Mouse (Mus musculus) large intestine, adult 2 months (tissue): ENCODE results near the gene Lipi. TPM values are rescaled to one million over a fixed set of nuclear protein-coding genes. Genes with fewer than 3 reads are reported as not detected.

Source experiments
- DNase-seq: peaks from one replicate; pipeline ENCODE4 v3.0.0-alpha.2; 2012; ENCODE audit warnings: low read depth, low spot score
- WGBS: fragments of 180-500 bp; shearing (Covaris S2); methylation state at CpG from one replicate; pipeline ENCODE4 v1.1.7; 2018; 5-methylcytosine and 5-hydroxymethylcytosine counted together
- polyA plus RNA-seq: library from polyadenylated mRNA; depleted of rRNA; stranded (reverse); fragments of >200 nt; gene quantifications from 2 replicates; pipeline ENCODE4 v1.2.3, GENCODE M21; 2012; rRNA removed

Lipi gene
- polyA plus RNA-seq = not detected in 2 replicates

DNA sequence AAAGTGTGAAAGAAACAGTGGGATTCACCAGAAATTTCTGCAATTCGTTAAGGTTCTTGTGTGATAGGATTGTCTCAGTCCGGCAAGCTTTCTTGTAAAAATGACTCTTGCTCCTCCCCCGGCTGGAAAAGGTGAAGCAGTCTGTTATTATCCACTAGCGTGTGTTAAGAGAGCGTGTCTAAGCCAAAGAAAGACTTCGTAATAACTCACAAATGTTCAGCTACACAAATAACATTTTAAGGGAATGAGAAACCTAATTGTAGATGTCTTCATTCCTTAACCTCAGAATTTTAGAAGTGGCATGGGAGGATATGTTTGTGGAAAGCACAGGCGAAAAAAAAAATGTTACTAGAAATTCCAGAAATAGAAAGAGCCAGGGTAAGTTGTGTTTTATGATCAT lies at the start of gene Lipi:
Gene Lipi, minus strand, starts transcription at position 101 of the 400 bp plus-strand sequence.
- DNase-seq = no peak
- WGBS = 62% methylated on average over 7 of the region's 7 CpGs

DNA sequence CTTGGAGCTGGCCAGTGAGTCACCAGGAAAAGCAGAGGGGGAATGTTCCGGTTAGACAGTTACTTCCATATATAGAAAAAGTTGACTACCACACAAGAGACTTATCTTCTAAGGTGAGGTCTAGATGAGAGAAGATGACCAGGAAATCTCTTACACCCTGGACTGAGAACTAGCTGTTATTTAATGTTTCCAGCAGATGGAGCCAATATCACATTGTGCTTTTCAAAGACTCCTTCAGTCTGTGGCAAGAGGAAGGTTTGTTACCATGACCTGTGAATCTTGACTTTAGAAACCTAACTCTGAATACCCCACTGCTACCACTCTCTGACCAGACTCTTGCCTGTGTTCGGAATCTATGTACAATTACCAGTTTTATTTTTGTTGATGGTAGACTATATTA lies 42.0 kb upstream of the Lipi start:
- no peak for DNase-seq
- 75% methylated on average over 2 of the region's 2 CpGs for WGBS

DNA sequence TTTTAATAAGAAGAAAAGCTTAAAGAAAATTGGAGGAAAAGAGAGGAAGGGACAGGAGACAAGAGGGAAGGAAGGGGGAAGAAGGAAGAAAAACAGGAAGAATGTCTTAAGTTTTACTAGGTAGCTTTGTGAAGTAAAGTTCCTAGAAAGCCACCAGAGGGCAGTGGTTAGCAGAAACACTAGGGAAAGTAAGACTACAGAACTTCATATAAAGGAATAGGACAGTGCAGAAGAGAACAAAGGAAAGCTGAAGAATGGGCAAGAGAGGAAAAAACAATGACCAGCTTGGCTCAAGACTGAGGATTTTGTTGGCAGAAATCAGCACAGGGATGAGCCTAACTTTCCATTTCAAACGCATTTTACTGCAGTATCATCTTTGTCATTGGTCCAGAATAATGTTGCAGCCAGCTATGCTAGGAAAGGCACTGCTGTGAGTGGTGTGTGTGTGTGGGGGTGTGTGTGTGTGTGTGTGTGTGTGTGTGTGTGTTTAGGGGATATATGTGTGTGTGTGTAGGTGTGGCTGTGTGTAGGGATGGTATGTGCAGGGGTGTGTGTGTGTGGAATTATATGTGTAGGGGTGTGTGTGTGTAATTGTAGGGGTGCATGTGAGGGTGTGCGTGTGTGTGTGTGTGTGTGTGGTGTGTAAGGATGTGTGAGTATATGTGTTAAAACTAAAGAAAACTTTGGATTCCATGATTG lies 31.9 kb upstream of the Lipi start:
- peak; percentile 6 for DNase-seq
- 78% methylated on average over 2 of the region's 2 CpGs for WGBS

DNA sequence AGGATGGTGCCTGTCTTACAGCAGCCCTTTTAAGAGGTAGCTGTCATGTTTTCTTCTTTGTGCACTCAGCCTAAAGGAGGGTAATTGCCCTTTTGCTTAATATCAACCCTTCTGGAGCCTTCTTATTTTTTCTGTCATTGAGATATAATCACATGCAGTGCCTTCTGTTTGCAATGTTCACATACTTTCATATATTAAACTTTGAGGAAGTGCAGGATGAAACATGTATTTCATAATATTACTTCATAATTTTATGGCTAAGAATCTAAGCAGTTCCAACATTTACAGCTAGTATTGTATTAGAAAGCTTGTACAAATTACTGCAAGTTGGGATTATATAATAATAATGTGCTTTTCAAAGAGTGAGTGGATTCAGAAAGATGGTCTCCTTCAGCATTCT lies 26.7 kb upstream of the Lipi start:
- no peak for DNase-seq

DNA sequence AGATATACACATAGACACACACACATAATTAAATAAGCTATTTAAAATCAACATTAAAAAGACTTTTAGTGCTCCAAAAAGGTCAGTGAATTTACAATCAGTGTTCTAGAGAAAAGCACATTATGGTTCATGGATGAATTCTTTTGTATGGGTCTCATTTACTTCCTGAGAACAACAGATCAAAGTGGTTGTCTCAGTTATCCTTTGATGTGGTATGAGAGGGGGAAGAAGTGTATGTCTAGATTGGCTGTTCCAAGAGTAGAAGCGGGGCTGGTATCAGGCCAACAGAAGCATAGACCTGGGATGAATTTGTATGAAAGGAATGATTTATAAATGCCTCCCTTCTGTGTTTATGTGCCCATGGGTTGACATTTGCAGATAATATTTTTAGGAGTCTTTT lies 20.6 kb upstream of the Lipi start:
- DNase-seq = no peak
- WGBS = 83% methylated on average over 1 of the region's 1 CpGs

DNA sequence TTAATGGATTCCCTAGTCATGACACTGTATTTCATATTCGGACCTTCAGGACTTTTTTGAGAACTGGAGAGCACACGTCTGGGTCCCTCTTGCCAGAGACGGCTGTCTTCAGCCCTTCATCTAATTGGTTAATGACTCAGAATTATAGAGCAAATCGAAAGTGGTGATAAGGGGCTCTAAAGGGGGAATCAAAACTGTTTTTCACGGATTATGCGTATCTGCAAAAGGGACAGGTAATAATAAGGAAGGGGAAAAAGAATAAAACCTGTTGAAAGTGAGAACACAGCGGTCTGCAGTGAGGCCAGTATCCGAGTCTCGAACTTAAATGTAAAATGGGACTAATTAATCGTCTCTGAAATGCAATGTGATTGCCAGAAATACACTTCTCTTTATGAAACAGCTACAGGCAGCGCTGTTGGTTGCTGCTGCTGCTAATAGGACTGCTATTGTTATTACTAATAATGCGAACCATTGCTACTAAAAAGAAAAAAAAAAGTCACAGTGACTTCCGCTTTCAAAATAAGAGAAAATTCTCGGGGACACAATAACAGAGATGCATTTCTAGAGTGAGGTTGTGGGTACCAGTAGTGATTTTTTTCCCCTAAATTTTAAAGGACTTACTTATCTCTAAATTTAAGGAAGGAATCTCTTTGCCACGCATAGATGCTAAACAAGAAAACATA lies 7.8 kb upstream of the Lipi start:
- 18% methylated on average over 15 of the region's 15 CpGs for WGBS
- no peak for DNase-seq

DNA sequence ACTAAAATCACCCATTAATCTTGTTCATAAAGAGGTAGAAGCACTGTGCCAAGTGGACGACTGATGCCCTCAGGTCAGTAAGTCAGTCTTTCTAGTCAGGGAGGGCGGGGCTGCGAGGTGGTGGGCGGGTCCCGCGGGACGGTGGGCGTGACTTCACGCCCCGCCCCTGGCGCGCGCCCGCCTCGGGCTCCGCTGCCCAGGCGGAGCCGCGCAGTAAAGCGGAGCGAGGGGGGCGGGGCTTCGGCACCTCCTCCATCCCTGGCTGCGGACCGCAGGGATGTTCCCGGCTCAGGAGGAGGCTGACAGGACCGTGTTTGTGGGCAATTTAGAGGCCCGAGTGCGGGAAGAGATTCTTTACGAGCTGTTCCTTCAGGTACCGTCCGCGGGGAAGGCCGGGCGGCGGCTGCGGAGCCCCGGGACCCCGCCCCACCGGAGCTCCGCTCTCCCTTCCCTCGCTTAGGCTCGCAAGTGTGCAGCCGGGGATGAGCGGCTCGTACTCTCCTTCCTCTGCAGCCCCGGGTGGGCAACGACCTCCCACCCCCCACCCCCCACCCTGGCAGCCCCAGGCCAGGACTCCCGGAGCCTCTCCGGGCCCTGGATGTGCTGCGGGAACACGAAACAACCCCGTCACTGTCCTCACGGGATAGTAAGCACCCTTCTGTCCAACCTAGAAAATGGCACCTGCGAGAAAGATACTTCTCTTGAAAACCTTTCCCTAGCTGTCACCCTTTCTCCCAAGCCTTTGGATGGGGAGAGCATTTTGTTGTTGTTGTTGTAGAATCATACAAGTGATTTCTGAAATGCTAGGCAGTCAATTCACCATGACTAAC lies 7.0 kb upstream of the Lipi start, which contains the start of gene Rbm11:
Gene Rbm11, plus strand, starts transcription at position 174 of the 830 bp plus-strand sequence.
- under 1% methylated on average over 55 of the region's 55 CpGs for WGBS
- DNase-seq = peak; percentile 14

DNA sequence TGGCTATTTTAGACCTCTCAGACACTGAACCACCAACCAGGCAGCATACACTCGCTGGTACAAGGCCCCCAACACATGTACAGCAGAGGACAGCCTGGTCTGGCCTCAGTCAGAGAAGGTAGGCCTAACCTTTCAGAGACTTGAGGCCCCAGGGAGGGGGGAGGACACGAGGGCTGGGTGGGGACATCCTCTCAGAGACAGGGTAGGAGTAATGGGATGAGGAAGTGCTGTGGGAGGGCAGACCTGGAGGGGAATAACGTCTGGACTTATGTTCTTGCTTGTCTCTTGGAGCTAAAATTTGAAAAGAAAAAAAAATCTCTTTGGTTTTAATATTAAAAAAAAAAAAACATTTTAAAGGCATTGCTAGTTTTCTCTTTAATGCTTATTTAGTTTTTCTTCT lies 605 bp upstream of the Lipi start:
- WGBS = 25% methylated on average over 3 of the region's 3 CpGs
- DNase-seq = no peak

DNA sequence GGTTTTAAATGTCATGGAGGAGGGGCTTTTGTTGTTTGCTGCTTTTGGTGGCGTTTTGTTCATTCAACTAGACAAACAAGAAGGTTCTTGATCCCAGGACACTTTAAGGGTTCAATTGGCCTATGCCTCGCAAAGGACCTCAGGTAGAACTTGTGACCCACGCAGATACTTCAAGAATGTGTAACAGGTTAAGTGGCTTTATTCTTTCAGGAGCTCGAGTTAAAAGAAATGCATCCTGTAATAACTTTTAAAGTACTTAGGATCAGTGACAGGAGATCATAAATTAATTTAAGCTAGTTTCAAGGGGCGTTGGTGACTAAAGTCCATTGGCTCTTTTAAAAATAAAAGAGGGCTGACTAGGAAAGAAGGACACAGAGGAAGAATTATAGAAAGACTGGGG lies 3.6 kb downstream of the Lipi start:
- 20% methylated on average over 5 of the region's 5 CpGs for WGBS
- DNase-seq = no peak

DNA sequence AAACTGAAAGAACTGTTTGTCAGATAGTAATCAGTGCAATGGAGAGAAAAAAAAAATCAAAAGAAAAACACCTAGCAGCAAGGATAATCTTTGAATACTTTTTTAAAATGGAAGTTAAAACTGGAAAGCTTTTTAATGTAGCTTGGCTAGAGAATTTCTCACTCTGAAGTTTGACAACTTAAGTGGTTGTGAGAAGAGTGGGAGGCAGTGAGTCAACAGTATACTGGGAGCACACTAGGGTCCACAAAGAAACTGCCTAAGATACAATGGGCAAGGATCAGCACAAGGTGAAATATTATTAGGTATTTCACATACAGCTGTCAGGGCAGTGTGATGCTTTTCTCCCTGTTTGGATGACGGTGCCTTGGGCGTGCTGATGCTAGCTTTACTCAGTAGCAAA lies 23.0 kb downstream of the Lipi start:
- 96% methylated on average over 2 of the region's 2 CpGs for WGBS
- DNase-seq = no peak

DNA sequence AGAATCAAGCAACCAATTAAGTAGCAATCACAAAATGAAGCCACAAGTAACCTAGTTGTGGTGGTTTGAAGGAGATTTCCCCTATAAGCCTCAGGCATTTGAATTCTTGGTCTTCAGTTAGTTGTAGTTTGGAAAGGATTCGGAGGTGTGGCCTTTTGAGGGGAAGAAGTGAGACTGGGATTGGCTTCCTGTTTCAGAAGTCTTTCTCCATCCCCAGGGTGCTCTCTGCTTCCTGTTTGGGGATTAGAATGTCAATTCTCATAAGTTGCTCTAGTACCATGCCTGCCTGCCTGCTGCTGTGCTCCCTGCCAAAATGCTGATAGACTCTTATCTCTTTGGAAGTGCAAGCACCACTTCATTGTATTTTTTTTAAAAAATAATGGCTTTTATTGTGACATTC lies 40.6 kb downstream of the Lipi start:
- 83% methylated on average over 1 of the region's 1 CpGs for WGBS
- no peak for DNase-seq

DNA sequence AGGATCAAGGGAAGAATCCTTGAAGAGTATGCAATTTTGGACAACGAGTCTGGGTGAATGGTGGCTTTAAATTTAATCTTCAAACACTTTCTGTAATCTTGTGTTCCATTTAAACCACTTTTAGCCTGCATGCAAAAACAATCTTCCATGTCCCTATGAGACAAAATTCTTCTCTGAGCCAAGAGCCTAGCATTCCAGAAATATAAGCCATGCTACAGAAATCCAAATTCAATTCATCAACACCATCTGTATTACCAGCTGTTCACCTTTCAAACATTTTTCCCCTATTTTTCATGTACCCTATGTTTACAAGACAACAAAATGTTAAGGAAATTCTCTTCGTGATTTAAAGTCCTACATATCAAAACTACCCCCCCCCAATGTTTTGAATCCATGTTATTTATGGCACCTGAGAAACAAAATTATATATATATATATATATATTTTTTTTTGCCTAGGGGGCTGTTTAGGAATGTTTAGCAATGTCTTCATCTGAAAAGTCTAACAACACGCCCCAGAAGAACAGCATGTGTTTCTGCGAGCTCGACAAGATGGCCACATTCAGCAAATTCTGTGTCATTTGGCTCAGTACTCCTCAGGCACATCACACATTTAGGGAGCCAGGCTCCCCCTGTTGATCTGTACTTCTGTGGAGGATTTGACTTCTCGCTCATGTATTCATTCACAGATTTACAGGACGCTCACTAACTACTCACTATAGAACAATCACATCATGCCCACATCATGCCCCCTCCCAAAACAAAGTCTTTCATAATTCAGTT lies 47.9 kb downstream of the Lipi start:
- no peak for DNase-seq
- 82% methylated on average over 7 of the region's 7 CpGs for WGBS

DNA sequence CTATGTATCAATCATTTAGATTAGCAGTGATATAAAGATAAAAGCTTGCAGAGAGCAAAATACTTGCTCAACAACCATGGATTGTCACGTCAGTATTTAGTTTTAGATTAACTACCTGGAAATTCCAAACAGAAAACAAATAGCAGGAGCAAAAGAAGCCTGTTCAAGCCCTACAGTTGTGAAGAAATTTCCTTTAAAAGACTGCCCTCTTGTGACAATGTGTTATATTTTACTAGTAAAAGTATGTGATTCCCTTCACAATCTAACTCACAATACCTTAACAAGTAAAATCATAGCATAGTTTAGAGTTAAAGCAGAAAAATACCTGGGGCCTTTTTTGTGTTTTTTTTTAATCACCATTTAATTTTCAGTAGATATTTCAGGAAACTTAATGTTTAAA lies 54.2 kb downstream of the Lipi start:
- no peak for DNase-seq
- 4% methylated on average over 1 of the region's 1 CpGs for WGBS

DNA sequence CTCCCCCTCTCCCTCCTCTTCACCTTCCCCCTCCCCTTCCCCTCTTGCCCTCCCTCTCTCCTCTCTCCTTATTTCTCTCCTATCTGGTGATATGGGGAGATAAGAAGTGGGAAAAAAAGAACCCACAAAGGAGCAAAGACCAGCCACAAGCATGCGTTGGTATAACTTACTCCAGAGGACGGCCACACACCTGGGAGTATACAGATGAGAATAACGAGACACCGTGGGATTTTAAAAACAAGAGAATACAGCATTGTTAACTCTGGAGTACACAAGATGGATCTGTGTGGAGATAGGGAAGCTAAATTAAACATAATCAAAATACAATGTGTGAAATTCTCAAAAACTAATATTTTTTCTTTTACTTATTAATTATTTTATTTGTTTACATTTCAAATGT lies 89.3 kb downstream of the Lipi start:
- 93% methylated on average over 4 of the region's 4 CpGs for WGBS
- no peak for DNase-seq

Other genes with a start within 250 kb of the Lipi start
- gene Rbm11, start 6.8 kb upstream of the Lipi start, polyA plus RNA-seq = 0.05 and 0.10 TPM in 2 replicates
- 4.3 and 7.2 TPM in 2 replicates for gene Hspa13, start 181.0 kb upstream of the Lipi start, polyA plus RNA-seq